Mouse (Mus musculus): ENCODE data around the gene Parp11.
A peak's percentile ranks its signal among the peaks of the same experiment; 100 is the strongest.

Parp11 gene

DNA sequence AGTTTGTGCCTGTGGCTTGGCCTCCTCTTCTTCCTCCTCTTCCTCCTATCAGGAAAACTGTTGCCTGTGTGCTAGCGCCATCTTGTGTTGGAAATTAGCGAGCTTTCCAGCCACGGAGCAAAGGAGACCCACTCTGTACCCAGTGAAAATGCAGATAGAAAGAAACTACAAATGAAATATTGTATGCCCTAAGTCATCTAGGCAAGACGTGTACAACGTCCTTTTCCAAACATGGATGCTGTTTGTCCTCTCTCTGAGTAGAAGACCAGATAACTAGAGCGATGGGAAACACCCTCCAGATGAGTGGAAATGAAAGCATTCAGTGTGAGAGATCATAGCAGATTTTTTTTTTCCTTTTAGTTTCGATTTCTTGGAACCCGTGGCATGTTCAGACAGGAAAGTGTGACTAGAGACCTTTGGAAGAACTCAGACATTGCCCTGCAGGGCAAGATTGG is at the start of gene Parp11:
Gene Parp11, plus strand, starts transcription at position 405 of the 455 bp plus-strand sequence.
- peak; percentile 62 for DNase-seq (ENCODE audit: low spot score)

GRCm38 (mm10) chr6:127398073-127398472 is 48.6 kb upstream of the Parp11 start:
- DNase-seq (ENCODE audit: low spot score), result peak; percentile 64

DNA sequence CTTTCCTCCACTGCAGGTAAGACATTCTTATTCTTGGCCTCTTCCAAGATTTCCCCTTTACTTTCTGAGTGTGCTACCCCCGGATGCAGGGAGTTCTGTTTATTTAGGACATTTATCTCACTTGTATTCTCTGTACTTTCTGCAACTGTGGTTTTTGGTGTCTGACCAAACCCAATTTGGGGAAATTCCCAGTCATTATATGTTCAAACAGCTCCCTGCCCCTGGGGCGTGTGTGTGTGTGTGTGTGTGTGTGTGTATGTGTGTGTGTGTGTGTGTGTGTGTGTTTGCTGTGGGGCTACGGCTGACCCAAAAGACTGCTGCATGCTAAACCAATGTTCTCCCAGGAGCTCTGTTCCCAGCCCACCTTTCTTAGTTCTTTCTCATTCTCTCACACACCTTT is 45.2 kb upstream of the Parp11 start:
- no peak for DNase-seq (ENCODE audit: low spot score)

DNA sequence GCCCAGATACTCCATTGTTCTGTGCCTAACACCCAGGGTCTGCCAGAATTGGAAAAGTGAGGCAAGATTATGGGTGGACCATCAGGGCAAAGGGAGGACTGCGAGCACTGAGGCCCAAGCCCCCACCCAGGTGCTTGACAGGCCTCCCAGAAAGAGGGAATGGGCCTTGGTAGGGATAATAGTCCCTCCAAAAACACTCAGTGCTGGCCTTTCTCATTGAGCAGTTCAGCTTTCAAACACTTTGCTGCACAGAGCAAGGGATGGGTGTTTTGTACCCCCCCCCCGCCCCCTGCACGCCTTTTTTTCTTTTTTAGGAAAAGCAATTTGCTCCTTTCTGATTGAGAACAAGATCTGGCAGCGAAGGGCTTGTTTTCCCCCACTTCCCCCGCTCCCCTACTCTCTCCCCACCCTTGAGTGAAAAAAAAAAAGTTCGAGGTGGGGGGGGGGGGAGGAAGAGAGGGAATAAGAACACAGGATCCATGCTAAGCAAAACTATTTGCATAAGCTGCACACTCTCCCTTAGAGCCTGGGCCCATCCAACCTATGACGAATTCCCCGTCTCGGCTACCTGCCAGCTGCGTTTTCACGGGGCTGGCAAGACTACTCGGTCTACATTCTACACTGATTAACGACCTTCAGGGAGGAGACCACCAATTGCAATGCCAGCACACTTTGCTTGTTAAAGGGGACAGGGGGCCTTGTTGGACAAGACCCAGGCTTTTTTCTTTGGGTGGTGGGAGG is 42.4 kb upstream of the Parp11 start:
- no peak for DNase-seq (ENCODE audit: low spot score)

- no peak for DNase-seq (ENCODE audit: low spot score)
Observed at GRCm38 (mm10) chr6:127405682-127406081, 41.0 kb upstream of the Parp11 start.

DNA sequence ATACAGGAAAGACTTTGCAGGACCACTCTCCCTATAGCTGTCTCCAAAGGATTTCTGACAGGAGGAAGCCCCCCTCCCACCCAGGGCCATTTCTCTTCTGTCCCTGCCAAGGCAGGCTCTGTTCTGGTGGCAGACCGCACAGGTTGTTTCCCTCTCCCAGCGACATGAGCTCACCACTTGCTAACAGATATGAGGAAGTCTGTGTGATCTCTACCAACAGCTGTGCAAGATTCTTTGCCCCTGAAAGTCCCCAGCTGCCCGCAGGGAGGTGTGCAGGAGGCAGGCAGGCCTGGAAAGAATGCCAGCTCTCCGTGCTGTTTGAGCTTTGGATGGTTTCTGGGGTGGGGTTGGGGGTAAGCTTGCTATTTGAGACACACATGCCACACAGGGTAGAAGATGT is 38.9 kb upstream of the Parp11 start:
- no peak for DNase-seq (ENCODE audit: low spot score)

DNA sequence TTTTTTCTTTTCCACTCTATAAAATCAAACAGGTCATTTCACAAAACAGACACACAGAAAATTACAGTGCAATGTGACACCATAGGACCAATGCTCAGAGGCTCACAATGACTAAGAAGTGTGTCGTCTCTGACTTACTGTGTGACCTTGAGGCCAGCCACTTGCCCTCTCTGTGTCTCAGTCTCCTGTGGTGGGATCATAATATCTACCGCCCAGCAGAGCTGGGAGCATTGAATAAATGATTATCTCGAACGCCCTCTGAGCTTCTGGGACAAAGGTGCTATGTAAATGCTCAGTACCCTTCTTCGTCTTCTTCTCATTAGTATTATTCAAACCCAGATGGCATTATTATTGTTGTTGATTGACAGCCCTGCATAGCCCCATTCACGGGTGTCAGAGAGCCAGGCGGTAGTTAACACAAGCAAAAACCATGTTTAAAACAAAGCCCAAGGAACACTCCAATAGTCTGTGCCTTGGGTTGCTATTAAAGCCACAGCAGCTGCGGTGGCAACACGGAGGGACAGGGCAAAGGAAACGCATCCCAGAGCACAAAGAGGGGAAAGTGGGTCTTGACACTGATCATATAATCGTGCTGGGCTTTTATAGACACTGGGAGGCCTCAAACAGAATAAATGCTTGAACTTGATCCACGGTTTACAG is 29.0 kb upstream of the Parp11 start:
- DNase-seq (ENCODE audit: low spot score), result no peak

DNA sequence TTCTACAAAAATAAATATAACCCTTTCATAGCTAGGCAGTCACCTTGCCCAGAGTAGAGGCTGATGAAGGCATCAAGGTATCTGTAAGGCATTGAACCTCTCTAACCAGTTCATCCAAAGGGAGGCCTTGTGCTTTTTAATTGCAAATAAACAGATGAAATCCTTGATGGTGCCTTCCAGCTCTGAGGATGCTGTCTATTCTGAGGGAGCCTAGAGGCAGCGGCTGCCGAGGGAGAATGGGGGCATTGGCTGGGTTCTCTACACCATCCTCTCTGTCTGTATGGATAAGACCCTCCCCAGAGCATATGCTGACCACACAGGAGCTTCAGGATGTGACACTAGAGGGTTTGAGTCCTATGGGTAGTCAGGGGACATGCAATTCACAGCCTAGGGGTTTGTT is 28.3 kb upstream of the Parp11 start:
- no peak for DNase-seq (ENCODE audit: low spot score)

DNA sequence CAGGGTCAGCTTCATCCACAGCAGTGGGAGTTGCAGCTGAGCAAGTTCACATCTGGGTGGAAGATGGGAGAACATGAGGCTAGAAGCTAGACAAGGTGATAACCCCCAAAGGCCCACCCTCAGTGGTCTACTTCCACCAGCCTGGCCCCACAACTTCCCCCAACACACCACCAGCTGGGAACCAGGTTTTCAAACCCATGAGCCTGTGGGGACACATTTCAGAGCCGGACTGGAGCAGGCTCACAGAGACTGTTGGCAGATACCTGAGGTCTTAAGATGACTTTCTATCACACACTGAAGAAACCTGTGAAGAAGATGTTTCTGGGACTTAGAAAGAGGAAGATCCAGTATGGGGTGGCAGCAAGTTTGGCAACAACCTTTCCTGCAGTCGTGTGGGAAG is 26.5 kb upstream of the Parp11 start:
- no peak for DNase-seq (ENCODE audit: low spot score)

DNA sequence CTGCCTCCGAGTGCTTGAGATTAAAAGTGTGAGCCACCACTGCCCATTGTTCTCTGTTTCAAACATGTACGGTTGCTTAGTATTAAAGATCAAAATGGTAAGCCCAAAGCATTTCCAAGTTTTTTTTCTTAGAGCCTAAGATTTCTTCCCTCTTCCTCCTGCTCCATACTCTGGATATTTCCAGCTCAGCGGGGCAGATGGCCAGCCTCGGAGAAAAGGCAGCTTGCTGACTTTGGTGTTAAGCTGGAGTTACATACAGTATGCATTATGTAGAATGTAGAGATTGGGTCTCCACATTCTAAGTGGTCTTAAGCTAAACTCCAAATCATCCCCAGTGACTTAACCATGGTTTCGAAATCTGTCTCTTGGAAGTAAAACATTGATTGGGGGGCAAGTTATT is 21.5 kb upstream of the Parp11 start:
- DNase-seq (ENCODE audit: low spot score), result no peak

DNA sequence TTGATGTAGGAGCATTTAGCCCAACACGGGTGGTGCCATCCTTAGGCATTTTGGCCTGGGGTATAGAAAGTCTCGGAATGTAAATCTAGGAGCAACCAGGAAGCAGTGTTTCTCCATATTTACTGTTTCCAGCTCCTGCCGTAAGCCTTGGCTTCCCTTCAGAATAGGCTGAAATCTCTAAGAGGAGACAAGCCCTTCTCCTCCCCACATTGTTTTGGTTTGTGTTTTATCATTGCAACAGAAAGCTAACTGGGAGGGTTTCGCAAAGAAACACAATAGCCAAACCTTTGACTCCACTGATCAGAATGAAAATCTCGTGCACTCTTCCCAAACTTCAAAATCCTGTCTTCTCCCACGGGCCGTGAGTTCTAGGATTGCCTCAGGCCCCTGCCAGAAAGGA is 15.9 kb upstream of the Parp11 start:
- no peak for DNase-seq (ENCODE audit: low spot score)

DNA sequence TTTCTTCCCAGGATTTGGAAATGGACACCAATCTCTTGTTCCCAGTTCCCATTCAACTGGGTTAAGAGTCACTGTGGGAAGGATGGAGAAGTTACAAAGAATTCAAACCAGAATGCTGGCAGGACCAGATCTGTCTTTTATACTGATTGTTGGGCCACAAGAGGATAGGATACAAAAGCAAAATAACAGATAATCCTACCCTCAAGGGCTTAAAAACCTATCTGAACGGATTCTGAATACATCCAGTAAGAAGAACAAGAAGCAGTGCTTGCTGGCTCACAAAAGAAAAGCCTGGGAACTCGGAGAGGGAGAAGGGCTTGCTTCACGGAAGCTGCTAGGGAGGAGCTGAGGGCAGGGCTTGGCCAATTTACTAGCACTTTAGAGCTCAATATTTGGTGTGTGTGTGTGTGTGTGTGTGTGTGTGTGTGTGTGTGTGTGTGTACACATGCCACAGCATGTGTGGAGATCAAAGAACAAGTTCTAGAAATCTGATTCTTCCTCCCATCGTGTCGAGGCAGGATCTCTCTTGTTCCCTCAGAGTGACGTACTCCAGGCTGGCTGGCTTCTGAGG is 15.4 kb upstream of the Parp11 start:
- no peak for DNase-seq (ENCODE audit: low spot score)

GRCm38 (mm10) chr6:127433886-127434647 is 12.6 kb upstream of the Parp11 start:
- DNase-seq (ENCODE audit: low spot score), result no peak

DNA sequence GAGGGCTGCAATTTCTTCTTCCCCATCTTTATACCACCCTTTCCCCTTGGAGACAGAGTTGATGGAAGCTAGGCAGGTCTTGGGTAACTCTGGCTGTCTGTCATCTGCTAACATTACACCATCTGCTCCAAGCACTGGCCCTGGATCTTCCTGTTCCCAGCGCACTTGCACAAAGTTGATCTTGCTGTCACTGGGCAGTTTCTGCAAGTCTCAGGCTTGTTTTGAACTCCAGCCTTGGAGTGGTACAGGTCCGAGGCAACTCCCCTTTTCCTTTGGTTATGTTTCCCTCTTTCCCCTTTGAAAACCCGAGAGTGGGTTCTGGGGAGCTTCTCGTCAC is 12.0 kb upstream of the Parp11 start:
- DNase-seq (ENCODE audit: low spot score), result no peak

- no peak for DNase-seq (ENCODE audit: low spot score)
Observed at GRCm38 (mm10) chr6:127439063-127439462, 7.6 kb upstream of the Parp11 start.

DNA sequence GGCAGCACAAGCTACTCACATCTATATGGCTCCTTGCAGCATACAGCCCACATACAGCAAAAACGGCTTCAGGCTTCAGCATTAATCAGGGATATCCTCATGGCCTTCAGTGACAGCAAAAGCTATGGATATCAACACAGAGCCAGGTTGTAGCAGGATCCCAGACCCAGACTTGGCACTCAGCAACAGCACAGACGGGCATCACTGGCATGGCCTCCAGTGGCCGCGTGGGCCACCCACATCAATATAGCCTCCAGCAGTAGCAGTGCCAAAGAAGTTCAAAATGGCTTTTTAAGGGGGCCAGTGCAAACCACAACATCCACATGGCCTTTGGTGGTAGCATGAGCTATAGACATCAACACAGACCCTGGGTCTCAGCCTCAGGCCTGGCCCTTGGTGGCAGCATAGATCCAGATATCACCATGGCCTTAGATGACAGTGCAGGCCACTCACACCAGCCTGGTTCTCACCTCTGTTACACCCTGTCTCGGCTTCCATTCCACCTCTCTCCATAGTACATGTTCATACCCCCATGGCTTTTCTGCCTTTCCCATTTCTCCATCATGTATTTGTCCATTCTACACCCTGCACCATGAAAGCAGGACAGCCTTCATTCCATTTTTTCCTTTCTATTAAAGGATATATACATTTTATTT is 7.0 kb upstream of the Parp11 start:
- no peak for DNase-seq (ENCODE audit: low spot score)

GRCm38 (mm10) chr6:127440416-127441104 is 6.1 kb upstream of the Parp11 start:
- no peak for DNase-seq (ENCODE audit: low spot score)

DNA sequence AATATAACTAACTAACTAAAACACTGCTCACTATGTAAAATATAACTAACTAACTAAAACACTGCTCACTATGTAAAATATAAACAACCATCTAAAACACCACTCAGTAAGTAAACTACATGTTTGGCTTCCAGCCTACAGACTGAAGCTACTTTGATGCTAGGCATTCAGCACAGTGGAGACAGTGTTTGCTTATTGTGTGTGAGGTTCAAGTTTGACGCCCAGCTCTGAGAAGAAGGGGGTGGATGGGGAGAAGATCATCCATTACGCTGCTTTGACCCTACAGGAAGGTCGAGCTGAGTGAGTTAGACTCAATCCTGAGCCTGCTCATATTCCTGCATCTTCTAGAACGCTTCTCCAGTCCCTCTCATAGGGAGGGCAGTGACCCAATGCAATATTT is 4.1 kb upstream of the Parp11 start:
- DNase-seq (ENCODE audit: low spot score), result no peak

GRCm38 (mm10) chr6:127443910-127444309 is 2.7 kb upstream of the Parp11 start:
- DNase-seq (ENCODE audit: low spot score), result no peak

- DNase-seq (ENCODE audit: low spot score), result peak; percentile 61
Observed at GRCm38 (mm10) chr6:127444466-127444865, 2.2 kb upstream of the Parp11 start.

DNA sequence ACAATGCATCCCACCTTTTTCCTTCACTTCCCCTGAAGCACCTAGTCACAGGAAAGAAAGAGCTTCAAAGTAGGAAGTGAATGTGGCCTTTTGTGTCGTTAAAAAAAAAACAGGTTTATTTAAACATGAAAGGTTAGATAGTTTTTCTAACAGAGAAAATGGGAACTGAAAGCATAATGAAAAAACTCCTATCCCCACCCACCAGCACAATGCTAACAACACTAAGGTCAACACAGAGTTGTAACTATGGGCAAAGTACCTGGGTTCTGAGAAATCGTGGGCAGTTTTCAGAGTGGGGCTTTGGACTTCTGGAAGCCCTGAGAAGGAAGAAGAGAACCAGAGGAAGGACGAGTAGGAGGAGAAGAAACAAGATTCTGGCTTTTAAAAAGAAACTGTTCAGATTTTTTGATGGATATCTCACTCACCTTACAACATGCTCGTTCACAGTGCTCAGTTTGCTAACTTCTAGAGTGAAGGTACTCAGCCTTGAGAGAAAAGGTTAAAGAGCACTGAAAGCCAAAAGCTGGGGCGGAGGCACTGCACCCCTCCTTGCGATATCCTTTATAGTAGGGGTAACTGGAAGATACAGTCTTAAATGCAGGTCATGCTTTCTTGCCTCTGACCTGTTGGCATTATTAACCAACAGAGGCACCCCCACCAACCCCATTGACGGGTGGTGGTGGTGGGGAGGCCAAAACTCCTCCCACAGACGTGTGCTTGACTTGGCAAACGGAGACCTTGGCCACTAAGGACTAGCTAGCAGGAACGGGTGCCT is 1.2 kb downstream of the Parp11 start:
- DNase-seq (ENCODE audit: low spot score), result no peak
